Mouse (Mus musculus): ENCODE measurements around the gene Kcnk6.

- no peak for TF ChIP-seq GATA1 (IDR thresholded peaks at IDR 0.05; ENCODE audit: low read length)
- TF ChIP-seq TAL1 (IDR thresholded peaks at IDR 0.05; ENCODE audit: low read length): no peak
Measured at GRCm38 (mm10) chr7:29270445-29270844, 38.1 kb upstream of the Kcnk6 start.

Data from erythroblast, embryonic 14.5 days (primary cell).